Mouse (Mus musculus): Measurements from ENCODE around the gene Hist1h2af.
"Not testable (repeated sequence)": the region's sequence is repeated elsewhere in the genome, so short reads cannot be mapped to it uniquely, and the experiment has no call there.

Hist1h2af gene

DNA sequence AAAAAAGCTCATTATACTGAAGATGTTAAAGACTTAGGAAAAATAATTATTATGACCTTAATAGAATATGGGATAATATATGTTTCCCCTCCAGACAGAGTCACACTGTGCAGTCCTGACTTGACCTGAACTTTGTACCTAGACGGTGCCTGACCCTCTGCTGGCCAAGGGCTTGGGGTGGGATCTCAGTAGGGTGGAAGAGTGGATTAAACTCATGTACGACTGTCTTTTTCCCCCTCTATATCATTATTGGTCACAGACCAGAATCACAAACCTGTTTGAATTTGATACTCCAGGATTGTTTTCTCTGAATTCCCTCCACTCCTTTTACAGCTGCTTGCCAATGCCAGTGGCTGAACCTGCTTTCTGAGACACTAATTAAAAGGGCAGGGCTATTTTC is 27.0 kb downstream of the Hist1h2af start:
- DNase-seq = not testable (repeated sequence)

DNA sequence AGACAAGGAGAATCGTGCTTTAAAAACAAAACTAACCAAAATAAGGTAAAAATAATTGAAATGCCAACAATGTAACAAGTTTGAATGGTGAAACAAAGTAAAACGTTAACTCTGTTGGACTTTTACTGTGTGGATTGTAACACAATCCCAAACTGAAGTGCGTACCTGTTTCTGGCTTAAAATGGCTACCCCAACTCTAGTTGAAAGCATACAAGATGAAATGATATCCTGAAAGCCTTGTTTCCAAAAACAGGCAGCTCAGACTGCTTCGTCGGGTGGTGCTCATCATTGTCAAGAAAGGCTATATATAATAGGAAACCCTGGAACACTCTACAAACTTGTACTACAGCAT is 27.8 kb downstream of the Hist1h2af start:
- DNase-seq = not testable (repeated sequence)

DNA sequence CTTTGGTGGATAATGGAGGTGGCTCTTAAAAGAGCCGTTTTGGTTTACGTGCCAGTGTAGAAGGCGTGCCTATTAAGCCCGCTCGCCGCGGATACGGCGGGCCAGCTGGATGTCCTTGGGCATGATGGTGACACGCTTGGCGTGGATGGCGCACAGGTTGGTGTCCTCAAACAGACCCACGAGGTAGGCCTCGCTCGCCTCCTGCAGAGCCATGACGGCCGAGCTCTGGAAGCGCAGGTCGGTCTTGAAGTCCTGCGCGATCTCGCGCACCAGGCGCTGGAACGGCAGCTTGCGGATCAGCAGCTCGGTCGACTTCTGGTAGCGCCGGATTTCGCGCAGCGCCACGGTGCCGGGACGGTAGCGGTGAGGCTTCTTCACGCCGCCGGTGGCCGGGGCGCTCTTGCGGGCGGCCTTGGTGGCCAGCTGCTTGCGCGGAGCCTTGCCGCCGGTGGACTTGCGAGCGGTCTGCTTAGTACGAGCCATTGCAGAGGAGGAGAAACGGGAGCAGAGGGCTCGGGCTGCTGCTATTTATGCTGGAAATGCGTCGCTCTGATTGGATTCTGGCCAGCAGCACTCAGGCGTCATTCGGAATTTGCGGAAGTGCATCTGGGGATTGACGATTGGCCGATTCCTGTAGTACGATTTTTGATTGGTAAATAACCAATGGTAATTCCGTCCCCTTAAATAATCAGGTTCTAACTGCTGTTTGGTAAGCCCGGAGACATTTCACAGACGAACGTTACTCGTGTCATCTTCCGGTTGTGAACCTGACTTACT is 28.4 kb downstream of the Hist1h2af start, which contains the start of gene Hist1h3e:
Hist1h3e (minus strand) TSS at position 487 of the 777 bp plus-strand sequence.
- DNase-seq = peak; percentile 97

DNA sequence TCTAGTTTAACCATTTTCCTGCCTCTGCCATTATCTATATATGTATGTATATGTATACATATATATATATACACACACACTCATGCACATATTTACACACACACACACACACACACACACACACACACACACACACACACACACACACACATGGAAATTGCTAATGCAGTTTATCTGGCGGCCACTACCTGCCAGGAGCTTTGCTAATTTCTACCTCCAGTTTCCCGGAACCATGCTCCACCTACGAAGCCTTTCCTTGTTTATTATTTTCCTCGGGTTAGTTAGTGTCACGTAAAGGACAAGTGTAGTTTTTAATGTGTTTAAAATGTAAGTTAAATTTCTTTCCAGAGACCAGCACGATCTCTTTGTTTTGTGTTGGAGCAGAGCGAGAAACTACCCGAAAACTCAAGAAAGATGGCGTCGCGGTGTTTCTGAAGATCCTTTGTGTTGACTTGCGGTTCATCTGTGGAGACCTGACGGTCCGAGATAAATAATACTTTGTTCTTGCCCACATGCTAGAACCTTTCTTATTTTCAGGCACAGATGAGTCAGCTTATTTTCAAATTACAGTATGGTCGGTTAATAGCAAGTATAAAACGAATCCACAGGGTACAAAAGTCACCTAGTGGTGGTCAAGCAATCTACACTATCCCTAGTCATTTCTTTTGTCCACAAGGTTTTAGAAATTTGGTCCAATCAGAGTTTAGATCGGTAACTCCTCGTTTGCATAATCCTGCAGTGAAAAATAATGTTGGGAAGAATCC is 29.2 kb downstream of the Hist1h2af start:
- DNase-seq = no peak

DNA sequence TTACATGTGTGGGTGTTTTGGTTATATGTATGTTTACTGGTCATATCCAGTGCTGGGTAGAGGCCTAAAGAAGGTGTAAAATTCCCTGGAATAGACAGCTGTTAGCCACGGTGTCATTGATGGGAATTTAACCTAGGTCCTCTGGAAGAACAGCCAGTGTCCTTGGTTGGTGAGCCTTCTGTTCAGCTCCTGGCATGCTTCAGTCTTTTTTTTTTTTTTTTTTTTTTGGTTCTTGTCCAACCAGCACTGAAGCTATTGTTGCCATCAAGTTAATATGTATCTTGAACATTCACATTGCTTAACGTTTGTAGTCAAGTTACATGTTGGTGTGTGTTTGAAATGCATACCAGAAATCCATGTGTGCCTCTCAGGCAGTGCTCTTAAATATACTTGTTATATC is 30.8 kb downstream of the Hist1h2af start:
- no peak for DNase-seq

DNA sequence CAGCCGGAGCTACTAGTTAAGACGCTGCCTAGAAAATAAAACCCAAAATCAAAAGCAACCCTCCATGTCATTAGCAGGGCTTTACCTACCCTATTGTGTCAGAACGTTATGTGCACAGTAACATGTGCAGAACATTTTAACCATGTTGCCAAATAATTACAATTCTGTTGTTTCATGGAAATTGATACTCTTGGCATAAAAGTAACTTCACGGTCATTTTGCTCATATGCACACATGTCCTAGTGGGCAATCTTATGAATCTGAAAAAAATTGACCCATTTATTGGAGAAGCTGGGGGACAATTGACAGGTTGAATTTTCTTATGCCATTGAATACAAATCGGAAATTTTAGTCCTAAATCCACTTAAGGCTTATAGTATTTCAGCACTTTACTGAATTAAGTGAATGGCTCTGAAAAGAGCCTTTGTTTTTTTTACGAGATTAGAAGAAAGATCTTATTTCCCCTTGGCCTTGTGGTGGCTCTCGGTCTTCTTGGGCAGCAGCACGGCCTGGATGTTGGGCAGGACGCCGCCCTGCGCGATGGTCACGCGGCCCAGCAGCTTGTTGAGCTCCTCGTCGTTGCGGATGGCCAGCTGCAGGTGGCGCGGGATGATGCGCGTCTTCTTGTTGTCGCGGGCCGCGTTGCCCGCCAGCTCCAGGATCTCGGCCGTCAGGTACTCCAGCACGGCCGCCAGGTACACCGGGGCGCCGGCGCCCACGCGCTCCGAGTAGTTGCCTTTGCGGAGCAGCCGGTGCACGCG is 36.7 kb downstream of the Hist1h2af start:
- DNase-seq = not testable (repeated sequence)

DNA sequence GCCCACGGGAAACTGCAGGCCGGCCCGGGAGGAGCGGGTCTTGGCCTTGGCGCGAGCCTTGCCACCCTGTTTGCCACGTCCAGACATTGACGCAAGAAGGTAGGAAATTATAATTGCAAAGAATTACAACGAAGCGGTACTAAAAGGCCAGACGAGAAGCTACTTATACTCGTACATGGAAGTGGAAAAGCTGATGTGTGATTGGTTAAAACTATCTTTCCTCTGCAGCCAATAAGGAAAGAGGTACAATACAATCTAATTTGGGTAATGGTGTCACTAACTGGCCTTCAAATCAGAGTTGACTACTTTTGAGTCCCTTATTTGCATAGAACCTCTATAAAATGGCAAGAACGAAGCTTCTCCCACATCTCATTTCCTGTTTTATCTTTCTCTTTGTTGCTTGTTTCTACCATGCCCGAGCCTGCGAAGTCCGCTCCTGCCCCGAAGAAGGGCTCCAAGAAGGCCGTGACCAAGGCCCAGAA is 37.4 kb downstream of the Hist1h2af start, which contains the start of the genes Hist1h2ae and Hist1h2bg:
Hist1h2ae (minus strand) TSS at position 199 of the 482 bp plus-strand sequence.
Hist1h2bg (plus strand) TSS at position 375 of the 482 bp plus-strand sequence.
- DNase-seq = peak; percentile 85

DNA sequence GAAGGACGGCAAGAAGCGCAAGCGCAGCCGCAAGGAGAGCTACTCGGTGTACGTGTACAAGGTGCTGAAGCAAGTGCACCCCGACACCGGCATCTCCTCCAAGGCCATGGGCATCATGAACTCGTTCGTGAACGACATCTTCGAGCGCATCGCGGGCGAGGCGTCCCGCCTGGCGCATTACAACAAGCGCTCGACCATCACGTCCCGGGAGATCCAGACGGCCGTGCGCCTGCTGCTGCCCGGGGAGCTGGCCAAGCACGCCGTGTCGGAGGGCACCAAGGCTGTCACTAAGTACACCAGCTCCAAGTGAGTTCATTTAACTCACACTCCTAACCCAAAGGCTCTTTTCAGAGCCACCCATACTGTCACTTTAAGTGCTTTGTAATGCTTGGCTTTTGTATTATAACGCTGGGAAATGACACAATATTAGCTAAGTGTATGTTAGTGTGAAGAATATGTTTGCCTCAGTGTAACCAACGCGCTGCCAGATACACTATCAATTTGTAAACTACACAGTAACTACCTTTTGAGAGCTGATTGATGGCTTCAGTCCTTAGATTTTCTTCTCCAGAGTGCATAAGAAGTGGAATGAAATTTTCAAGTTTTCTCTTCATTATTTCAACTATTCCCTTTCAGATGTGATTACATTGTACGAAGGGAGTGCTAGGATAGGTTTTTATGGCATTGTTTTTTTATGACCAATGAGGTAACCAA is 38.0 kb downstream of the Hist1h2af start:
- not testable (repeated sequence) for DNase-seq

DNA sequence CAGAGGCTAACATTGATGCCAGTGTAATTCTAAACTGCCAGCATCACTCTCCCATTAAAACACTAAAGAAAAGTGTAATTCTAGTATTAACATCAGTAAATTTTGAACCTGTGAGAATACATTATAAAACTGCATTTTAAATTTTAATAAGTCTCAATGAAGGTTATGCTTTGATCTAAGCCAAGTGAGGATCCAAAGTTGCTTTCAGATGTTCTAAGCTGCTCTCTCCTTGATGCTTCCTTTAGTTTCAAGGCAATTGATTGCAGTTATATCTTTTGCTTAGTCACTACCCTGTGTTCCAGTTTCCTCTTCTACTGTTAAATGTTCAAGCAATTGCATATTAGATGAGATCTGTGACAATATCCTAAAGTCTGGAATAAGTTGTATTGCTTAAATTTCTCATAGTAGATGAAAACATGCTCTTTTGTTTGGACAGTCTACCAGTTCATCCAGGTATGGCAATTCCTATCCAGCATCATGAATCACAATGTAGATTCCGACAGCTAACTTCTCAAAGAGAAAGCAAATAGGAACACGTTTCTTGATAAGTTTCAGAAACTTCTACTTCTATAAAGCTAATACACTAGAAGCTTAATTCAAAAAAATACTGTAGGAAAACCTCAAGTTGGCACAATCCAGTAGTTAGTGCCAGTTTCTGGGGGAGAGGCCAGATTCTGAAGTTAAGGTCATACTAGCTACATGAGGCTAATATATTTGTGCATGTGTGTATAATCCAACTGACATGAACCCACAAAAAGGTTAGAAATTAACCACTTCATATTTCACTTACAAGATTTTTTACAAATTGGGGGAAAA is 38.7 kb downstream of the Hist1h2af start:
- DNase-seq = no peak

DNA sequence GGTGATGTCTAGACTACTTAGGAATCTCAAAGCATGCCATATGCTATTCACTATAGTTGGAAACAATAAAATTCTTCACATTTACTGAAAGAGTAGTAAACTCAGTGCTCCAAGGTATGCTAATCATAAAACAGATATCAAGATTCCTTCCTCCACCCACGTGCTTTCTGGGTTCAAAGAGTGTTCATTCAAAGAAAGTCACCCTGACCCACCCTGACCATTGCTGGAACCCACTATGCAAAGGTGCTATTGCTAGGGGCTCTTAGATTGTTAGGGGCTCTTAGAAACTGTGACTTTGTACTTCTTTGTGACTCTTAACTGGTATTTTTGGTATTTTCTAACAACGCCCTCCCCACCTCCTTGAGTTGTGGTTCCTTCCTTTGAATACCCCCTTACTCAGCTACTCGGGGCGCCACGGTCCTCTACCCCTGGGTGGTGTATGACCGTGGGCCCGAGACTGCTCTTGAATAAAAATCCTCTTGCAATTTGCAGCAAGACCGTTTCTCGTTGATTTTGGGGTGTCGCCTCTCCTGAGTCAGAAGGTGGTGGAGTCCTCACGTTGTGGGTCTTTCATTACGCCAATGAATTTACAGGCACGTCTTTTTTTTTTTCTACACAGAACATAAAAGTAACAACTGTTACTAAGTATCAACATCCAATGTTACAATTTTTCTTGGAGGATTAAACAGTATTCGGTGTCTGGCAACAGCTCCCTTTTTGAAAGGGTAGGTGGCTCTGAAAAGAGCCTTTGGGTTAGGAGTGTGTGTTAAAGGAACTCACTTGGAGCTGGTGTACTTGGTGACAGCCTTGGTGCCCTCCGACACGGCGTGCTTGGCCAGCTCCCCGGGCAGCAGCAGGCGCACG is 39.6 kb downstream of the Hist1h2af start:
- DNase-seq = not testable (repeated sequence)

DNA sequence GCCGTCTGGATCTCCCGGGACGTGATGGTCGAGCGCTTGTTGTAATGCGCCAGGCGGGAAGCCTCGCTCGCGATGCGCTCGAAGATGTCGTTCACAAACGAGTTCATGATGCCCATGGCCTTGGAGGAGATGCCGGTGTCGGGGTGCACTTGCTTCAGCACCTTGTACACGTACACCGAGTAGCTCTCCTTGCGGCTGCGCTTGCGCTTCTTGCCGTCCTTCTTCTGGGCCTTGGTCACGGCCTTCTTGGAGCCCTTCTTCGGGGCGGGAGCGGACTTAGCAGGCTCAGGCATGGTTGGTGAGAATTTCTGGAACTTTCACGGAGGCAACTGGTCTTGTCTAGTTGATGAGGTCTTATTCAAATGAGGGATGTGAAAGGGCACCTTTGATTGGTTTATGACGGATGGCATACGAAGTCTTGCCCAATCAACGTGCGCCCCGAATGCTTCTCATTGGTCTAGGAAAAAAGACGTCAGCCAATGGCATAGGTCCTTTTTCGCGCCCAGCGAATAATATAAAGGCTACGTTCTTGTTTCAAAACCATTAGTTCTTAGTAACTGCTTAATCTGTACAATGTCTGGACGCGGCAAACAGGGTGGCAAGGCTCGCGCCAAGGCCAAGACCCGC is 40.3 kb downstream of the Hist1h2af start, which contains the start of the genes Hist1h2bf and Hist1h2ad:
Hist1h2bf (minus strand) TSS at position 299 of the 627 bp plus-strand sequence.
Hist1h2ad (plus strand) TSS at position 484 of the 627 bp plus-strand sequence.
- peak; percentile 97 for DNase-seq

DNA sequence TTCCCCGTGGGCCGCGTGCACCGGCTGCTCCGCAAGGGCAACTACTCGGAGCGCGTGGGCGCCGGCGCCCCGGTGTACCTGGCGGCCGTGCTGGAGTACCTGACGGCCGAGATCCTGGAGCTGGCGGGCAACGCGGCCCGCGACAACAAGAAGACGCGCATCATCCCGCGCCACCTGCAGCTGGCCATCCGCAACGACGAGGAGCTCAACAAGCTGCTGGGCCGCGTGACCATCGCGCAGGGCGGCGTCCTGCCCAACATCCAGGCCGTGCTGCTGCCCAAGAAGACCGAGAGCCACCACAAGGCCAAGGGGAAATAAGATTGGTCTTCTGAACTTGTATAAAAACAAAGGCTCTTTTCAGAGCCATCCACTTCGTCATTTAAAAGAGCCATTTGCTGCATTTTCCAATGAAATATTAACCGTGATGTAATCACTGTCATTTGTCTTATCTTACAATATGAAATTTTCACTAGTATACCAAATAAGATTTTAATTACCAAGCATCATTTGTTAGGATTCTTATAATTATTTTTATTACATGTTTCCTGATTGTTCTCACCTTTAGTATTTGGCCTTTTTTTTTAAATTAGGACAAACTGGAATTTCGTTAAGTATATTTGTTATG is 41.0 kb downstream of the Hist1h2af start:
- DNase-seq = not testable (repeated sequence)

DNA sequence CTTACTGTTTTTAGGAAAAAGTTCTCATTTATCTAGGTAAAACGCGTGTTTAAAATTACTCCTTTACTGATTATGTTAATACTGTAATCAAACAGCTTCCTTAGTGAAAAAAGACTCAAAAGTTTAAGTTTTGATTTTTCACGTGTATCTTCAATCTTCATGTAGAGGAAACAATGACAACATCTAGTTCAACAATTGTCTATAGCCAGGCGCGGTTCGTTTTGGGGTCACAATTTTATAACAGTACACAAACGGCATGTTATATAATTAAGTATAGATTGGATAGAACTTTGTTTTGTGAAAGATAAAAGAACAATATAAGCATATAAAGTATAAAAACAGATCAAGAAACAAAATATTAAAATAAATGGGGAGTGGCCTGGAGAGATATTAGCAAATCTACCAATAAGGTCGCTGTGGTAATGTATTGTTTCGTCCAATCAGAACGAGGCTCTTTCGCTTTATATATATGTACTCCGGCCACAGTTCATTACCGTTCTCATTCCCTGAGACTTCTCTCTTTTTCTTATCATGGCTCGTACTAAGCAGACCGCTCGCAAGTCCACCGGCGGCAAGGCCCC is 41.7 kb downstream of the Hist1h2af start, which contains the start of gene Hist1h3d:
Hist1h3d (plus strand) TSS at position 493 of the 581 bp plus-strand sequence.
- peak; percentile 73 for DNase-seq

DNA sequence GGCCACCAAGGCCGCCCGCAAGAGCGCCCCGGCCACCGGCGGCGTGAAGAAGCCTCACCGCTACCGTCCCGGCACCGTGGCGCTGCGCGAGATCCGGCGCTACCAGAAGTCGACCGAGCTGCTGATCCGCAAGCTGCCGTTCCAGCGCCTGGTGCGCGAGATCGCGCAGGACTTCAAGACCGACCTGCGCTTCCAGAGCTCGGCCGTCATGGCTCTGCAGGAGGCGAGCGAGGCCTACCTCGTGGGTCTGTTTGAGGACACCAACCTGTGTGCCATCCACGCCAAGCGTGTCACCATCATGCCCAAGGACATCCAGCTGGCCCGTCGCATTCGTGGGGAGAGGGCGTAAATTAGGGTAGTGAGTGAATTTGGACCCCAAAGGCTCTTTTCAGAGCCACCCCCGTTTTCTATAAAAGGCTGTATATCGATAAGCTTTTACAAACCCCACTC is 42.2 kb downstream of the Hist1h2af start:
- not testable (repeated sequence) for DNase-seq

DNA sequence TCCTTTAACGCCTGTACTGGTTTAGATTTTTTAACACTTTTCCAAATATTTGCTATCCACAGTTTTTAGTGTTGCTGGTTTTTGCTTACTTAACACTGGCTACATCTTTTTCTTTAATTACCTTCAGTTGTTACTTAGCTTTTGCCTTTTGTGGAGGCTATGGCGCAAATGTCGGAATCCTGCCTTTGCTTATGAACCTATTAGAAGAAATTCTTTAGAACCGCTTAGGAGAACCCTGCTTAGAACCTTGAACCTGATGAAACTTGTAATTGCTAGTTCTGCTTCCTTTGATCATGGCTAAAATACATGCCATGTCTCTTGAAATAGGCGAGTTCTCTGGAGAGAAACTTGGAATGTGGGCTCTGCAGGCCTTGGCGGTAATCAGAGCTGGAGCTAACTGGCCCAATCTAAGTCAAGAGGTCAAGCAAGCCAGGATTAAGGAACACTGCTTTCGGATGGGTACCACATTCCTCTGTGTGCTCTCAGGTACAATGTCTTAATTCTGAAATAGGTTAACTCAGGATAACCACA is 42.7 kb downstream of the Hist1h2af start:
- DNase-seq = no peak

DNA sequence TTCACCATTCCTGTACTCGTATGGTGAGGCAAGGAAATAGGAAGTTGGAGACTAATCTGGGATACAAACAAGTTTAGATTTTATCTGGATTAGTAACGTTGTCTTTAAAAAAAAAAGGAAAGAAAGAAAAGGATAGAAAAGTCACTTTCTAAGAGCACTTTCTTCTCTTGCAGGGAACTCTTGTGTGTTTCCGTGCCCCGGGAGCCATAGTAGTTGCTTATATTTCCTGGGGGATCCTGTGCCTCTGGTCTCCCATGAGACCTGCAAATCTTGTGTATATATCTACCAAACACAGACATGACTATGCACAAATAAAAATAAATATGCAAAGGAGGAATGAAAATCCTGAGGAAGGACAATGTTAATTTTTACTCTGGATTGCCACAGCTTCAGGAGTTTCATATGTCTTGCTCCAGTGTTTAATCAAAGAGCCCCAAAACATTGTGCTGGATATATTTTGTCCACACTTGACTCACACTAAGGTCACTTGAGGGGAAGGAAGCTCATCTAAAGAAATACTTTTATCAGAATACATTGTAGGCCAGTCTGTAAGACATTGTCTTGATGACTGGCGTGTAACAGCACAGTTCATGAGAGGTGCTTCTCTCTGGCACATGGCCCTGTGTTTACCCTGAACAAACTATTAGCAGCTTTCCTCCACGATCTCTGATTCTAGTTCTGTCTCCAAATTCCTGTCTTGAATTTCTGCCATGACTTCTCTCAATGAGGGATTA is 43.4 kb downstream of the Hist1h2af start:
- no peak for DNase-seq

DNA sequence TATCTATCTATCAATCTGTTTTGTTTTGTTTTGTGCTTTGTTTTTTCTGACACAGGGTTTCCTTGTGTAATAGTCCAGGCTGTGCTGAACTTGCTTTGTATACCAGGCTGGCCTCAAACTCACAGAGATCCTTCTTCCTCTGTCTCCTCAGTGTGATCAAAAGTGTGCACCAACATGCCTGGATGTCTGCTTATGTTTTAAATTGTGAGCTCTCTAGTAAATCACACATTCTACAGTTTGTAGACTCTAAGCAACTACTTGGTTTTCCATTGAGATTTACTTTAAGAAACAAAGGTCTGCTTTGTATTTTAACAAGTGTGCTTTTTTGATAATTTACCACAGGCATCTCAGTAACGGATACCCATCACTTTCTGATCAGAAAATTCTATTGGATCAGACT is 44.1 kb downstream of the Hist1h2af start:
- no peak for DNase-seq

Measured in layer of hippocampus, adult 9-11 months (tissue).